ENCODE assay signal across 16 mouse cellular contexts in genomic region chr16:16325775-16326336, GRCm38 (mm10).
"Had no signal": no experiment of that assay in that cellular context is flagged by ENCODE, and none has a peak within 500 bp of the region (broad histone marks: within the 10 kb centered on the region; RNA-seq: fewer than 3 reads in every experiment).

No protein-coding gene starts in this region.

- ATAC-seq: intestine, embryonic 15.5 days; liver, postnatal 0 days had no signal

- DNase-seq: liver; liver, embryonic 13.5 days; liver, postnatal 0 days; lung, postnatal 14 days; retina, postnatal 1 day; right cerebral cortex, postnatal 4 days; spleen, adult 18-20 months; thymus, adult 2 months; thymus, postnatal 25 days had no signal

- H3K27me3 ChIP-seq: intestine, embryonic 15.5 days; limb, embryonic 12.5 days; liver, embryonic 13.5 days; lung, embryonic 15.5 days; megakaryocyte, embryonic 14.5 days; neural tube, embryonic 13.5 days had no signal

- H3K4me1 ChIP-seq: intestine, embryonic 15.5 days; limb, embryonic 12.5 days; liver, embryonic 13.5 days; lung, embryonic 15.5 days; megakaryocyte, embryonic 14.5 days; neural tube, embryonic 13.5 days had no signal

- H3K27ac ChIP-seq: intestine, embryonic 15.5 days; layer of hippocampus, adult 2 months; limb, embryonic 12.5 days; liver, embryonic 13.5 days; lung, embryonic 15.5 days; macrophage; neural tube, embryonic 13.5 days had no signal

- H3K9ac ChIP-seq: intestine, embryonic 15.5 days; limb, embryonic 12.5 days; liver, embryonic 13.5 days; liver, postnatal 0 days; lung, embryonic 15.5 days; neural tube, embryonic 13.5 days had no signal

- H3K4me2 ChIP-seq: intestine, embryonic 15.5 days; limb, embryonic 12.5 days; liver, embryonic 13.5 days; lung, embryonic 15.5 days; neural tube, embryonic 13.5 days had no signal

- H3K4me3 ChIP-seq: intestine, embryonic 15.5 days; layer of hippocampus, adult 2 months; limb, embryonic 12.5 days; liver, embryonic 13.5 days; lung, embryonic 15.5 days; megakaryocyte, embryonic 14.5 days; neural tube, embryonic 13.5 days had no signal

- H3K9me3 ChIP-seq: intestine, embryonic 15.5 days; limb, embryonic 12.5 days; liver, embryonic 13.5 days; lung, embryonic 15.5 days; megakaryocyte, embryonic 14.5 days; neural tube, embryonic 13.5 days had no signal
